Mouse (Mus musculus): Measurements from ENCODE around the gene Rngtt.

GRCm38 (mm10) chr4:33310840-33311437, 828 bp downstream of the Rngtt start:
- TF ChIP-seq CTCF (conservative IDR thresholded peaks at IDR 0.05; ENCODE audit: insufficient read depth, insufficient read length, low read depth, low read length) = no peak
- no peak for TF ChIP-seq POLR2A (IDR thresholded peaks at IDR 0.05; ENCODE audit: low read depth, low read length)

All from kidney, adult 2 months (tissue).